Mouse (Mus musculus) liver, postnatal 0 days (tissue): ENCODE measurements at regions not wholly inside any gene's neighbourhood (a gene's known extent, or its start where the extent isn't known, plus 50 kb on each side); places are given as distances from the start of the nearest gene placed in this dataset.

Experiments used
- ATAC-seq: fragments of 200-750 bp; cut with Nextera tagmentation; 2 replicates; pipeline ENCODE4 v1.8.0; 2017; ENCODE audit warnings: mild to moderate bottlenecking, moderate library complexity
- DNase-seq: peaks from one replicate; pipeline ENCODE4 v3.0.0-alpha.2; 2016
- H3K27ac ChIP-seq: fragments of 300-500 bp; sonication (generic); 2 replicates; pipeline ENCODE4 v1.5.1; 2014; ENCODE audit warnings: antibody characterized with exemption, moderate library complexity, mild to moderate bottlenecking, low read depth
- H3K27me3 ChIP-seq: fragments of 300-500 bp; sonication (generic); 2 replicates; pipeline ENCODE4 v1.6.1; 2014; ENCODE audit warnings: low read length, control low read depth, mixed read lengths; ENCODE audit not compliant: insufficient read depth
- H3K36me3 ChIP-seq: fragments of 300-500 bp; sonication (generic); replicated peaks from 2 replicates; pipeline ENCODE4 v1.6.1; 2014; ENCODE audit warnings: mild to moderate bottlenecking, control low read depth, low read length, moderate library complexity, mixed read lengths; ENCODE audit not compliant: insufficient read depth
- H3K4me1 ChIP-seq: fragments of 300-500 bp; sonication (generic); 2 replicates; pipeline ENCODE4 v1.6.1; 2014; ENCODE audit warnings: antibody characterized with exemption, mild to moderate bottlenecking, control low read depth; ENCODE audit not compliant: insufficient read depth
- H3K4me2 ChIP-seq: fragments of 300-500 bp; sonication (generic); 2 replicates; pipeline ENCODE4 v1.6.1; 2014; ENCODE audit warnings: low read depth, mild to moderate bottlenecking, low read length, moderate library complexity, mixed read lengths
- H3K4me3 ChIP-seq: fragments of 300-500 bp; sonication (generic); 2 replicates; pipeline ENCODE4 v1.5.1; 2014; ENCODE audit warnings: low read depth, low read length
- H3K9ac ChIP-seq: fragments of 300-500 bp; sonication (generic); replicated peaks from 2 replicates; pipeline ENCODE4 v1.6.1; 2014; ENCODE audit warnings: mild to moderate bottlenecking, moderate library complexity
- H3K9me3 ChIP-seq: fragments of 300-500 bp; sonication (generic); 2 replicates; pipeline ENCODE4 v1.6.1; 2016; ENCODE audit warnings: mild to moderate bottlenecking, control low read depth, low read length, mixed read lengths
- CTCF ChIP-seq: sonication (generic); IDR thresholded peaks from 2 replicates; pipeline ENCODE4 v1.5.1; 2016; ENCODE audit warnings: antibody characterized with exemption, low read depth
- EP300 ChIP-seq: IDR thresholded peaks from 2 replicates; pipeline ENCODE4 v1.6.1; 2016; ENCODE audit warnings: antibody characterized with exemption, low read depth, mild to moderate bottlenecking
- WGBS: fragments of 180-500 bp; shearing (Covaris S2); extraction: QIAGEN DNeasy Blood & Tissue Kit; methylation state at CpG from one replicate; pipeline ENCODE4 v1.1.7; 2014; ENCODE audit not compliant: insufficient replicate concordance; 5-methylcytosine and 5-hydroxymethylcytosine counted together

- WGBS: 48% methylated on average over 1 of the region's 1 CpGs
- H3K4me3 ChIP-seq: no peak overlapping the region
- DNase-seq (no peak), ATAC-seq (no peak)
- no peak overlapping the region for H3K27ac ChIP-seq
- H3K4me2 ChIP-seq: no peak overlapping the region
- no peaks in the 10 kb centered on the region for H3K9me3 ChIP-seq
- H3K36me3 ChIP-seq: no peaks in the 10 kb centered on the region
- H3K27me3 ChIP-seq: no peaks in the 10 kb centered on the region
- no peak overlapping the region for H3K9ac ChIP-seq
- TF ChIP-seq CTCF: no peak
- no peaks in the 10 kb centered on the region for H3K4me1 ChIP-seq
Measured at GRCm38 (mm10) chr14:98937933-98938332, 56.2 kb downstream of the Rpl36a-ps1 start.

- TF ChIP-seq CTCF: no peak
- Histone ChIP-seq H3K27me3 (no peaks in the 10 kb centered on the region), H3K36me3 (no peaks in the 10 kb centered on the region), H3K4me3 (no peak overlapping the region), H3K9ac (no peak overlapping the region), H3K27ac (no peak overlapping the region), H3K9me3 (no peaks in the 10 kb centered on the region), H3K4me2 (no peak overlapping the region), H3K4me1 (no peaks in the 10 kb centered on the region)
- ATAC-seq (no peak), DNase-seq (no peak)
- 68% methylated on average over 2 of the region's 2 CpGs for WGBS
Measured at GRCm38 (mm10) chr14:98937373-98937772, 56.7 kb downstream of the Rpl36a-ps1 start.

GRCm38 (mm10) chr14:98933371-98933916 lies 60.7 kb downstream of the Rpl36a-ps1 start:
- no peaks in the 10 kb centered on the region for H3K36me3 ChIP-seq
- 24% methylated on average over 3 of the region's 3 CpGs for WGBS
- no peaks in the 10 kb centered on the region for H3K9me3 ChIP-seq
- H3K4me1 ChIP-seq: no peaks in the 10 kb centered on the region
- H3K4me2 ChIP-seq: no peak overlapping the region
- H3K9ac ChIP-seq: no peak overlapping the region
- ATAC-seq: no peak
- no peaks in the 10 kb centered on the region for H3K27me3 ChIP-seq
- DNase-seq: no peak
- H3K27ac ChIP-seq: no peak overlapping the region
- no peak for TF ChIP-seq EP300
- no peak for TF ChIP-seq CTCF
- H3K4me3 ChIP-seq: no peak overlapping the region

DNA sequence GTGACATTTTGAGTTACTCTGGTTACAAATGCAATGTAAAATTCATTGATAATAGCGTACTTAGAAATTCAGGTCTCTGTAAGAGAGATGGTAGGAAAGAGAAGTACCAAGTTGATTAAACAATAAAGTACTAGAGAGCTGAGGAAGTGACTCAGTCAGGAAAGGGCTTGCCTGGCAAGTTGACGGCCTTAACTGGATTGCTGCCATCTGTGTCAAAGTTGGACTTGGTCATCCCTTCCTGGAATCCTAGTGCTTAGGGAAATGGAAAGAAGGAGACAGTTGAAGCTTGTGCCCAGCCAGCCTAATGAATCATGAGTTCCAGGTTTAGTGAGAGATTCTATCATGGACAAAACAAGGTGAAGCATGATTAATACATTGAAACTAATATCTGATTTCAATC lies 64.8 kb downstream of the Rpl36a-ps1 start:
- DNase-seq (peak; percentile 22), ATAC-seq (no peak)
- H3K27ac ChIP-seq: no peak overlapping the region
- no peaks in the 10 kb centered on the region for H3K36me3 ChIP-seq
- TF ChIP-seq EP300: no peak
- TF ChIP-seq CTCF: no peak
- H3K4me3 ChIP-seq: no peak overlapping the region
- H3K27me3 ChIP-seq: no peaks in the 10 kb centered on the region
- WGBS: 50% methylated on average over 2 of the region's 2 CpGs
- H3K4me1 ChIP-seq: no peaks in the 10 kb centered on the region
- no peak overlapping the region for H3K9ac ChIP-seq
- no peak overlapping the region for H3K4me2 ChIP-seq
- no peaks in the 10 kb centered on the region for H3K9me3 ChIP-seq

- WGBS: 64% methylated on average over 5 of the region's 5 CpGs
- no peak for ATAC-seq
Measured at GRCm38 (mm10) chr14:98908234-98908633, 85.9 kb downstream of the Rpl36a-ps1 start.

GRCm38 (mm10) chr14:98898876-98899275 lies 95.2 kb downstream of the Rpl36a-ps1 start:
- DNase-seq (no peak), ATAC-seq (no peak)
- Histone ChIP-seq H3K9me3 (no peaks in the 10 kb centered on the region), H3K27me3 (no peaks in the 10 kb centered on the region), H3K4me3 (no peak overlapping the region), H3K27ac (no peak overlapping the region), H3K4me2 (no peak overlapping the region), H3K9ac (no peak overlapping the region), H3K4me1 (no peaks in the 10 kb centered on the region), H3K36me3 (no peaks in the 10 kb centered on the region)
- TF ChIP-seq EP300 (no peak), CTCF (no peak)
- WGBS: 70% methylated on average over 4 of the region's 4 CpGs

More at GRCm38 (mm10) chr14:98908234-98908633, 85.9 kb downstream of the Rpl36a-ps1 start:
- Histone ChIP-seq H3K27me3 (no peaks in the 10 kb centered on the region), H3K36me3 (no peaks in the 10 kb centered on the region), H3K4me1 (no peaks in the 10 kb centered on the region), H3K9ac (no peak overlapping the region), H3K4me2 (no peak overlapping the region), H3K9me3 (no peaks in the 10 kb centered on the region), H3K4me3 (no peak overlapping the region), H3K27ac (no peak overlapping the region)
- no peak for DNase-seq
- TF ChIP-seq EP300: no peak
- TF ChIP-seq CTCF: no peak

- Histone ChIP-seq H3K4me3 (no peak overlapping the region), H3K4me1 (no peaks in the 10 kb centered on the region), H3K4me2 (no peak overlapping the region), H3K27ac (no peak overlapping the region), H3K9me3 (no peaks in the 10 kb centered on the region), H3K36me3 (no peaks in the 10 kb centered on the region), H3K9ac (no peak overlapping the region), H3K27me3 (no peaks in the 10 kb centered on the region)
- TF ChIP-seq EP300 (no peak), CTCF (no peak)
- ATAC-seq (no peak), DNase-seq (no peak)
- 74% methylated on average over 1 of the region's 1 CpGs for WGBS
Measured at GRCm38 (mm10) chr14:98897390-98897789, 96.7 kb downstream of the Rpl36a-ps1 start.
